Mouse (Mus musculus): ENCODE data around the gene Pomp.
A peak's percentile ranks its signal among the peaks of the same experiment; 100 is the strongest.

Gene Pomp

GRCm38 (mm10) chr5:147903166-147903565 is 42.9 kb downstream of the Pomp start:
- no peak for DNase-seq

- DNase-seq: no peak
These were observed 46.9 kb downstream of the Pomp start for GRCm38 (mm10) chr5:147907144-147907543.

- DNase-seq: peak in 1 of 2 experiments; percentile 24
These were observed 47.6 kb downstream of the Pomp start for GRCm38 (mm10) chr5:147907851-147908250.

GRCm38 (mm10) chr5:147910807-147911509 is 50.7 kb downstream of the Pomp start:
- peak in 1 of 2 experiments; percentile 14 for DNase-seq

GRCm38 (mm10) chr5:147911744-147912143 is 51.5 kb downstream of the Pomp start:
- no peak for DNase-seq

GRCm38 (mm10) chr5:147913241-147913842 is 53.1 kb downstream of the Pomp start:
- DNase-seq: peak; percentile 46 to 53

GRCm38 (mm10) chr5:147915038-147915566 is 54.8 kb downstream of the Pomp start:
- peak; percentile 16 to 34 for DNase-seq

DNA sequence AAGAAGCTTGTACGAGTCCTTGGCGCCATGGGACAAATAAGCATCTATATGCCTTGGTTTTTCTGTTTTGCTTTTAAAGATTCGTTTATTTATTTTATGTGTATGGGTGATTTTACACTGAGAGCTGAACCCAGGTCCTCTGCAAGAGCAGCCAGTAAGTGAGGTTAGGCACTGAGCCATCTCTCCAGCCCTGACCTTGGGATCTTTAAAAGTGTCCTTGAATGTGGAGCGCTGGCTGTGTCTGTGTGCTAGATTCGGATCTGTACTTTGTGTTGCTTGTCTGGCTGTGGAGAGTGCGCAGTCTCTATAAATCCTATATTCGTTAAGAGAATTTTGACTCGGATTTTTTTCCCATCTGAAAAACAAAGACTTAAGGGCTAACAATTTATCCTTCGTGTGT is 55.9 kb downstream of the Pomp start:
- DNase-seq: no peak

- peak; percentile 59 to 77 for DNase-seq
These were observed 58.0 kb downstream of the Pomp start for GRCm38 (mm10) chr5:147918044-147918846.

- DNase-seq: no peak
These were observed 64.4 kb downstream of the Pomp start for GRCm38 (mm10) chr5:147924621-147925020.
